15 mouse cellular contexts compared by ENCODE assay signal in the genomic region with DNA sequence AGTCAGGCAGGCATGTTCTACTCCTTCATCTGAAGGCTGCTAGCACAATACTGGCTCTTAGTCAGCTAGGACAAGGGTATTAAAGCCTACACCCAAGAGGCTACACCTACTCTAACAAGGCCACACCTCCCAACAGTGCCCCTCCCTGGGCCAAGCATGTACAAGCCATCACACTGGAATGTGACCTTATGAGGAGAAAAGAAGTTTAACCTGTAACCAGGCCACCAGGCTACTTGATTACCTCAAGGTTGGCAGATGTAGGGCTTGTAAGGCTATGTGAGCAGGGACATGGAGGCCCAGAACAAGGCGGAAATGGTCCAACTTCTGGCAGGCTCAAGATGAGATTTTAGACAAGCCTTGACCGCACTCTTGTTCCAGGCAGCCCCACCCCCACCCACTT. TPM values are rescaled to one million over a fixed set of nuclear protein-coding genes. Genes with fewer than 3 reads are reported as not detected.
DNase-seq lines count a peak whose midpoint lies in the region; ATAC-seq and TF ChIP-seq lines count a peak whose summit lies in the region.
"Had no signal": no experiment of that assay in that cellular context is flagged by ENCODE, and none has a peak within 500 bp of the region (broad histone marks: within the 10 kb centered on the region; RNA-seq: fewer than 3 reads in every experiment).

No protein-coding gene starts in this region.

- no peaks in the 10 kb centered on the region for H3K9me3 ChIP-seq in midbrain, embryonic 11.5 days (ENCODE audit: control insufficient read depth, low read length)
- no peaks in the 10 kb centered on the region for H3K9me3 ChIP-seq in midbrain, embryonic 15.5 days
- H3K9me3 ChIP-seq in intestine, postnatal 0 days (ENCODE audit: control insufficient read depth): no peaks in the 10 kb centered on the region
- no peaks in the 10 kb centered on the region for H3K9me3 ChIP-seq in limb, embryonic 10.5 days (replicated peaks)
- H3K9me3 ChIP-seq: forebrain, embryonic 10.5 days; hindbrain, embryonic 12.5 days; limb, embryonic 13.5 days had no signal

- H3K4me3 ChIP-seq in midbrain, embryonic 11.5 days (ENCODE audit: low read depth, low read length): no peak overlapping the region
- H3K4me3 ChIP-seq in midbrain, embryonic 15.5 days: no peak overlapping the region
- H3K4me3 ChIP-seq in intestine, postnatal 0 days (ENCODE audit: low read depth, low read length): no peak overlapping the region
- no peak overlapping the region for H3K4me3 ChIP-seq in limb, embryonic 10.5 days
- H3K4me3 ChIP-seq: forebrain, embryonic 10.5 days; hindbrain, embryonic 12.5 days; limb, embryonic 13.5 days; myocyte had no signal

- DNase-seq in midbrain, embryonic 11.5 days (ENCODE audit: low spot score, missing footprints): peak; percentile 53
- DNase-seq in large intestine, adult 2 months (ENCODE audit: low read depth, low spot score): peak; percentile 46
- DNase-seq in heart, postnatal 4 days: no peak
- DNase-seq in limb, embryonic 10.5 days (ENCODE audit: low spot score): no peak
- no peak for DNase-seq in retina, postnatal 1 day
- DNase-seq: adrenal gland, adult 8-10 months; cerebellum, postnatal 10 days; right cerebral cortex, postnatal 14 days; thymus, adult 2 months had no signal

- H3K36me3 ChIP-seq in midbrain, embryonic 11.5 days (ENCODE audit: control insufficient read depth, insufficient read depth, low read length): 0 out of 2 replicates have a peak, but pooled peaks cover 2% of the 10 kb centered on the region
- H3K36me3 ChIP-seq in midbrain, embryonic 15.5 days (replicated peaks): no peaks in the 10 kb centered on the region
- H3K36me3 ChIP-seq in intestine, postnatal 0 days (ENCODE audit: control insufficient read depth, insufficient read depth): peaks cover 22% of the 10 kb centered on the region
- peaks cover 46% of the 10 kb centered on the region for H3K36me3 ChIP-seq in limb, embryonic 10.5 days

- no peak for ATAC-seq in midbrain, embryonic 11.5 days (ENCODE audit: low FRiP score)
- ATAC-seq in midbrain, embryonic 15.5 days (replicated peaks): no peak
- peak; percentile 33; the same call in 1 of the 2 replicates for ATAC-seq in intestine, postnatal 0 days

- H3K9ac ChIP-seq in midbrain, embryonic 11.5 days (ENCODE audit: low read length): no peak overlapping the region
- no peak overlapping the region for H3K9ac ChIP-seq in midbrain, embryonic 15.5 days
- H3K9ac ChIP-seq in intestine, postnatal 0 days (ENCODE audit: low read depth, low read length): no peak overlapping the region
- H3K9ac ChIP-seq: hindbrain, embryonic 12.5 days; limb, embryonic 13.5 days had no signal

- no peak for TF ChIP-seq CTCF in intestine, postnatal 0 days (IDR thresholded peaks at IDR 0.05; ENCODE audit: low read depth)

- no peak overlapping the region for H3K4me2 ChIP-seq in midbrain, embryonic 11.5 days
- H3K4me2 ChIP-seq in midbrain, embryonic 15.5 days: no peak overlapping the region
- no peak overlapping the region for H3K4me2 ChIP-seq in intestine, postnatal 0 days (replicated peaks; ENCODE audit: low read depth)
- H3K4me2 ChIP-seq: hindbrain, embryonic 12.5 days; limb, embryonic 13.5 days had no signal

- no peaks in the 10 kb centered on the region for H3K4me1 ChIP-seq in midbrain, embryonic 11.5 days (ENCODE audit: control insufficient read depth, insufficient read depth, low read length)
- H3K4me1 ChIP-seq in midbrain, embryonic 15.5 days: no peaks in the 10 kb centered on the region
- no peaks in the 10 kb centered on the region for H3K4me1 ChIP-seq in intestine, postnatal 0 days (replicated peaks; ENCODE audit: control insufficient read depth, insufficient read depth, low read length)
- peaks cover 12% of the 10 kb centered on the region; the same call in 1 of the 2 replicates for H3K4me1 ChIP-seq in limb, embryonic 10.5 days
- H3K4me1 ChIP-seq: hindbrain, embryonic 12.5 days had no signal

- H3K27ac ChIP-seq in midbrain, embryonic 11.5 days (ENCODE audit: low read depth, low read length): no peak overlapping the region
- no peak overlapping the region for H3K27ac ChIP-seq in midbrain, embryonic 15.5 days
- no peak overlapping the region for H3K27ac ChIP-seq in intestine, postnatal 0 days (ENCODE audit: low read depth, low read length)
- H3K27ac ChIP-seq in limb, embryonic 10.5 days: no peak overlapping the region
- H3K27ac ChIP-seq: forebrain, embryonic 10.5 days; hindbrain, embryonic 12.5 days; limb, embryonic 13.5 days had no signal

- no peaks in the 10 kb centered on the region for H3K27me3 ChIP-seq in midbrain, embryonic 11.5 days (ENCODE audit: control insufficient read depth, insufficient read depth, low read length)
- no peaks in the 10 kb centered on the region for H3K27me3 ChIP-seq in midbrain, embryonic 15.5 days (replicated peaks)
- no peaks in the 10 kb centered on the region for H3K27me3 ChIP-seq in intestine, postnatal 0 days (replicated peaks; ENCODE audit: control insufficient read depth, insufficient read depth, low read length)
- H3K27me3 ChIP-seq in limb, embryonic 10.5 days (ENCODE audit: low read depth, poor library complexity, severe bottlenecking): no peaks in the 10 kb centered on the region
- H3K27me3 ChIP-seq: hindbrain, embryonic 12.5 days; limb, embryonic 13.5 days had no signal

- 91% methylated on average over 2 of the region's 2 CpGs for WGBS in midbrain, embryonic 11.5 days
- WGBS in midbrain, embryonic 15.5 days: 96% methylated on average over 2 of the region's 2 CpGs
- 96% methylated on average over 2 of the region's 2 CpGs for WGBS in intestine, postnatal 0 days
- WGBS in large intestine, adult 2 months: 87% methylated on average over 2 of the region's 2 CpGs
- 91% methylated on average over 2 of the region's 2 CpGs for WGBS in limb, embryonic 10.5 days

RNA-seq across cellular contexts. Expression of gene Agps, which starts 37.6 kb away (rescaled TPM):
- polyA plus RNA-seq in midbrain, embryonic 11.5 days (2014; fragmentation: Nextera tagmentation; extraction: Ambion mirVana): 44.0 and 46.3 TPM in 2 replicates
- polyA plus RNA-seq in midbrain, embryonic 15.5 days (2015; fragmentation: Nextera tagmentation; extraction: Ambion mirVana): 30.6 and 30.9 TPM in 2 replicates
- polyA plus RNA-seq in intestine, postnatal 0 days (2015; fragmentation: Nextera tagmentation; extraction: Ambion mirVana): 6.5 and 8.6 TPM in 2 replicates
- polyA plus RNA-seq in large intestine, adult 2 months (2012; rRNA removed): 3.4 and 4.3 TPM in 2 replicates
- 10 to 100 TPM; 49.4 to 57.1 TPM for total RNA-seq in heart, postnatal 4 days (2021)
- 44.5 and 46.6 TPM in 2 replicates for polyA plus RNA-seq in limb, embryonic 10.5 days (2016; fragmentation: Nextera tagmentation; extraction: Ambion mirVana)

Comparison
In these comparisons a context has a peak if more than half of its experiments do, and no peak if none do; other contexts are left out.
1. DNase-seq: peak in midbrain, embryonic 11.5 days (single experiment) and large intestine, adult 2 months (single experiment); none in heart, postnatal 4 days (single experiment), limb, embryonic 10.5 days (single experiment) and retina, postnatal 1 day (single experiment).